Comparison of ENCODE assay signal across 9 mouse cellular contexts in the genomic region with DNA sequence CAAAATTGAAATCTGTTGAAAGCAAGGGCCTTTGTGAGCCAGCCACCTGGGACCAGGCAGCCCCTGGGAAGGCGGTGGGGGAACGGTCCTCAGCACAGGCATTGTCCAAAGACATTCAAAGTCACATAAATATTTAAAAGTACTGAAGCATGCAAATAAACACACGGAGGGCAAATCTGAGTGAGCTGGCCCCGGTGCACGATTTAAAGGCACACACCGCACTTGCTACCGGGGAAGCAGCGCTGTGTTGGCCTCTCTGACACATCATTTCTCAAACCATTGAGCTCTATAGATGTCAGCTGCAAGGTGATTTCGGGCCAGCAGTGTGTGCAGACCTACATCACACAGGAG.
DNase-seq lines count a peak whose midpoint lies in the region; ATAC-seq lines count a peak whose summit lies in the region.
"Had no signal": no experiment of that assay in that cellular context is flagged by ENCODE, and none has a peak within 500 bp of the region (broad histone marks: within the 10 kb centered on the region; RNA-seq: fewer than 3 reads in every experiment).

No protein-coding gene starts in this region.

- H3K9ac ChIP-seq in lung, embryonic 16.5 days (ENCODE audit: low read length) = no peak overlapping the region
- no peak overlapping the region for H3K9ac ChIP-seq in stomach, embryonic 15.5 days

- H3K27ac ChIP-seq in lung, embryonic 16.5 days (ENCODE audit: low read length) = no peak overlapping the region
- peak overlapping the region; percentile 38; the same call in 1 of the 2 replicates for H3K27ac ChIP-seq in stomach, embryonic 15.5 days
- H3K27ac ChIP-seq: gastrocnemius, adult 2 months had no signal

- intact Hi-C loops in left cerebral cortex, postnatal 14 days (cut with DNase I) = no loop called here

- H3K4me3 ChIP-seq in lung, embryonic 16.5 days (ENCODE audit: low read length) = no peak overlapping the region
- H3K4me3 ChIP-seq in stomach, embryonic 15.5 days (replicated peaks) = no peak overlapping the region
- H3K4me3 ChIP-seq: gastrocnemius, adult 2 months had no signal

- no peaks in the 10 kb centered on the region for H3K9me3 ChIP-seq in lung, embryonic 16.5 days (ENCODE audit: control insufficient read depth, low read length)
- H3K9me3 ChIP-seq in stomach, embryonic 15.5 days = no peaks in the 10 kb centered on the region

- ATAC-seq in lung, embryonic 16.5 days (ENCODE audit: low read depth) = no peak
- ATAC-seq in stomach, embryonic 15.5 days (ENCODE audit: insufficient read depth, low FRiP score, low read depth) = peak; percentile 76
- no peak for ATAC-seq in megakaryocyte, adult 5-6 weeks (ENCODE audit: poor library complexity, severe bottlenecking)

- H3K4me1 ChIP-seq in lung, embryonic 16.5 days (replicated peaks; ENCODE audit: control insufficient read depth, insufficient read depth, low read length) = peaks cover 7% of the 10 kb centered on the region; the same call in 1 of the 2 replicates
- H3K4me1 ChIP-seq in stomach, embryonic 15.5 days = no peaks in the 10 kb centered on the region

- no peaks in the 10 kb centered on the region for H3K27me3 ChIP-seq in lung, embryonic 16.5 days (ENCODE audit: control insufficient read depth, insufficient read depth, low read depth, low read length)
- no peaks in the 10 kb centered on the region for H3K27me3 ChIP-seq in stomach, embryonic 15.5 days (replicated peaks)

- no peaks in the 10 kb centered on the region for H3K36me3 ChIP-seq in lung, embryonic 16.5 days (ENCODE audit: control insufficient read depth, insufficient read depth, low read length)
- H3K36me3 ChIP-seq in stomach, embryonic 15.5 days = no peaks in the 10 kb centered on the region

- WGBS in lung, embryonic 16.5 days = 11% methylated on average over 9 of the region's 9 CpGs
- WGBS in stomach, embryonic 15.5 days = 23% methylated on average over 9 of the region's 9 CpGs

- H3K4me2 ChIP-seq in lung, embryonic 16.5 days (ENCODE audit: low read depth, low read length) = 0 out of 2 replicates have a peak overlapping the region, but pooled peaks have one; percentile 32
- H3K4me2 ChIP-seq in stomach, embryonic 15.5 days = peak overlapping the region; percentile 39

- peak; percentile 16 for DNase-seq in retina, embryonic 14.5 days (ENCODE audit: low spot score)
- no peak for DNase-seq in retina, postnatal 1 day
- DNase-seq in kidney, adult 11 months = peak; percentile 70
- DNase-seq in adipocyte (ENCODE audit: low spot score) = no peak
- no peak for DNase-seq in left cerebral cortex, postnatal 14 days (ENCODE audit: low spot score in 2 of 2)
- DNase-seq: gastrocnemius, adult 2 months had no signal

Comparison
In these comparisons a context has a peak if more than half of its experiments do, and no peak if none do; other contexts are left out.
1. DNase-seq: peak in retina, embryonic 14.5 days (single experiment) and kidney, adult 11 months (single experiment); none in retina, postnatal 1 day (single experiment), adipocyte (single experiment) and left cerebral cortex, postnatal 14 days (0 of 2).